Mouse (Mus musculus): ENCODE data around the gene Kctd17. TPM values are rescaled to one million over a fixed set of nuclear protein-coding genes. Genes with fewer than 3 reads are reported as not detected.

Kctd17 gene
- polyA plus RNA-seq, 2 experiments = 3.0 to 7.1 TPM

GRCm38 (mm10) chr15:78431541-78432121 lies 3.3 kb downstream of the Kctd17 start:
- H3K4me1 ChIP-seq (replicated peaks; ENCODE audit: control insufficient read depth in 2 of 2, insufficient read depth in 2 of 2, low read length in 1 of 2) = peaks cover 0 to 2% of the 10 kb centered on the region in 2 experiments; a peak in 1 of 4 replicates
- H3K36me3 ChIP-seq (replicated peaks; ENCODE audit: control insufficient read depth, insufficient read depth, low read depth) = no peaks in the 10 kb centered on the region
- H3K9me3 ChIP-seq (ENCODE audit: control insufficient read depth, low read length) = no peaks in the 10 kb centered on the region
- ATAC-seq (ENCODE audit: insufficient read depth) = 0 out of 2 replicates have a peak, but pooled peaks have one; percentile 42
- no peak overlapping the region for H3K4me2 ChIP-seq (ENCODE audit: low read depth)
- 51% methylated on average over 7 of the region's 7 CpGs for WGBS (ENCODE audit: insufficient replicate concordance)
- H3K9ac ChIP-seq (replicated peaks) = no peak overlapping the region
- DNase-seq (ENCODE audit: low read depth in 3 of 3, low spot score in 3 of 3) = no peak
- H3K27ac ChIP-seq = no peak overlapping the region
- H3K4me3 ChIP-seq (ENCODE audit: insufficient read depth in 1 of 2, low read depth in 2 of 2, low read length in 2 of 2) = no peak overlapping the region
- peaks cover 21% of the 10 kb centered on the region for H3K27me3 ChIP-seq (ENCODE audit: control insufficient read depth, insufficient read depth, low read length)
- no peak for TF ChIP-seq EP300 (IDR thresholded peaks at IDR 0.05; ENCODE audit: low read depth)
- no peak for TF ChIP-seq CTCF (IDR thresholded peaks at IDR 0.05; ENCODE audit: low read depth)

GRCm38 (mm10) chr15:78434896-78435520 lies 6.6 kb downstream of the Kctd17 start:
- no peak for DNase-seq (ENCODE audit: low read depth in 3 of 3, low spot score in 3 of 3)
- H3K27me3 ChIP-seq (ENCODE audit: control insufficient read depth, insufficient read depth, low read length) = peaks cover 15% of the 10 kb centered on the region

GRCm38 (mm10) chr15:78435681-78436080 lies 7.3 kb downstream of the Kctd17 start:
- peaks cover 15% of the 10 kb centered on the region for H3K27me3 ChIP-seq (ENCODE audit: control insufficient read depth, insufficient read depth, low read length)
- no peaks in the 10 kb centered on the region for H3K36me3 ChIP-seq (replicated peaks; ENCODE audit: control insufficient read depth, insufficient read depth, low read depth)
- H3K4me3 ChIP-seq (ENCODE audit: insufficient read depth in 1 of 2, low read depth in 2 of 2, low read length in 2 of 2) = no peak overlapping the region
- no peaks in the 10 kb centered on the region for H3K9me3 ChIP-seq (ENCODE audit: control insufficient read depth, low read length)
- ATAC-seq (ENCODE audit: insufficient read depth) (no peak), DNase-seq (ENCODE audit: low read depth in 3 of 3, low spot score in 3 of 3) (no peak)
- peaks cover 0 to 3% of the 10 kb centered on the region in 2 experiments; a peak in 1 of 4 replicates for H3K4me1 ChIP-seq (replicated peaks; ENCODE audit: control insufficient read depth in 2 of 2, insufficient read depth in 2 of 2, low read length in 1 of 2)
- WGBS (ENCODE audit: insufficient replicate concordance) = 70% methylated on average over 11 of the region's 11 CpGs
- no peak overlapping the region for H3K4me2 ChIP-seq (ENCODE audit: low read depth)
- TF ChIP-seq CTCF (IDR thresholded peaks at IDR 0.05; ENCODE audit: low read depth) (no peak), EP300 (IDR thresholded peaks at IDR 0.05; ENCODE audit: low read depth) (no peak)
- no peak overlapping the region for H3K9ac ChIP-seq (replicated peaks)
- no peak overlapping the region for H3K27ac ChIP-seq

More at GRCm38 (mm10) chr15:78434896-78435520, 6.6 kb downstream of the Kctd17 start:
- ATAC-seq (ENCODE audit: insufficient read depth) = no peak
- TF ChIP-seq EP300 (IDR thresholded peaks at IDR 0.05; ENCODE audit: low read depth) (no peak), CTCF (IDR thresholded peaks at IDR 0.05; ENCODE audit: low read depth) (peak; percentile 70)
- H3K9me3 ChIP-seq (ENCODE audit: control insufficient read depth, low read length) = no peaks in the 10 kb centered on the region
- no peak overlapping the region for H3K4me2 ChIP-seq (ENCODE audit: low read depth)
- peaks cover 0 to 3% of the 10 kb centered on the region in 2 experiments; a peak in 1 of 4 replicates for H3K4me1 ChIP-seq (replicated peaks; ENCODE audit: control insufficient read depth in 2 of 2, insufficient read depth in 2 of 2, low read length in 1 of 2)
- no peak overlapping the region for H3K27ac ChIP-seq
- no peak overlapping the region for H3K9ac ChIP-seq (replicated peaks)
- H3K4me3 ChIP-seq (ENCODE audit: insufficient read depth in 1 of 2, low read depth in 2 of 2, low read length in 2 of 2) = no peak overlapping the region
- WGBS (ENCODE audit: insufficient replicate concordance) = 30% methylated on average over 6 of the region's 6 CpGs
- no peaks in the 10 kb centered on the region for H3K36me3 ChIP-seq (replicated peaks; ENCODE audit: control insufficient read depth, insufficient read depth, low read depth)

GRCm38 (mm10) chr15:78436380-78437192 lies 8.2 kb downstream of the Kctd17 start:
- peaks cover 0 to 3% of the 10 kb centered on the region in 2 experiments; a peak in 1 of 4 replicates for H3K4me1 ChIP-seq (replicated peaks; ENCODE audit: control insufficient read depth in 2 of 2, insufficient read depth in 2 of 2, low read length in 1 of 2)
- no peak overlapping the region for H3K4me3 ChIP-seq (ENCODE audit: insufficient read depth in 1 of 2, low read depth in 2 of 2, low read length in 2 of 2)
- H3K36me3 ChIP-seq (replicated peaks; ENCODE audit: control insufficient read depth, insufficient read depth, low read depth) = no peaks in the 10 kb centered on the region
- peaks cover 15% of the 10 kb centered on the region for H3K27me3 ChIP-seq (ENCODE audit: control insufficient read depth, insufficient read depth, low read length)
- H3K9ac ChIP-seq (replicated peaks) = no peak overlapping the region
- H3K9me3 ChIP-seq (ENCODE audit: control insufficient read depth, low read length) = no peaks in the 10 kb centered on the region
- WGBS (ENCODE audit: insufficient replicate concordance) = 17% methylated on average over 29 of the region's 32 CpGs
- 0 out of 2 replicates have a peak, but pooled peaks have one; percentile 34 for ATAC-seq (ENCODE audit: insufficient read depth)
- H3K27ac ChIP-seq = no peak overlapping the region
- no peak for DNase-seq (ENCODE audit: low read depth in 3 of 3, low spot score in 3 of 3)
- H3K4me2 ChIP-seq (ENCODE audit: low read depth) = peak overlapping the region; percentile 2
- TF ChIP-seq CTCF (IDR thresholded peaks at IDR 0.05; ENCODE audit: low read depth) = peak; percentile 30
- no peak for TF ChIP-seq EP300 (IDR thresholded peaks at IDR 0.05; ENCODE audit: low read depth)
